Mouse (Mus musculus) kidney, postnatal 0 days (tissue): ENCODE measurements at regions not wholly inside any gene's neighbourhood (a gene's known extent, or its start where the extent isn't known, plus 50 kb on each side); places are given as distances from the start of the nearest gene placed in this dataset.
"Not testable (repeated sequence)": the region's sequence is repeated elsewhere in the genome, so short reads cannot be mapped to it uniquely, and the experiment has no call there.

Experiments used
- ATAC-seq: fragments of 200-750 bp; cut with Nextera tagmentation; replicated peaks from 2 replicates; pipeline ENCODE4 v1.8.0; 2017; ENCODE audit warnings: low read depth, moderate number of reproducible peaks, moderate TSS enrichment, moderate library complexity; ENCODE audit not compliant: low FRiP score
- DNase-seq: peaks from one replicate; pipeline ENCODE4 v3.0.0-alpha.2; 2016; ENCODE audit warnings: low spot score
- H3K27ac ChIP-seq: fragments of 300-500 bp; sonication (generic); 2 replicates; pipeline ENCODE4 v1.5.1; 2014; ENCODE audit warnings: mild to moderate bottlenecking
- H3K27me3 ChIP-seq: fragments of 300-500 bp; sonication (generic); 2 replicates; pipeline ENCODE4 v1.6.1; 2014; ENCODE audit warnings: low read length, mixed read lengths; ENCODE audit not compliant: insufficient read depth
- H3K36me3 ChIP-seq: fragments of 300-500 bp; sonication (generic); 2 replicates; pipeline ENCODE4 v1.6.1; 2014; ENCODE audit warnings: low read length, mixed read lengths; ENCODE audit not compliant: insufficient read depth
- H3K4me1 ChIP-seq: fragments of 300-500 bp; sonication (generic); replicated peaks from 2 replicates; pipeline ENCODE4 v1.6.1; 2014; ENCODE audit warnings: antibody characterized with exemption, low read length, mixed read lengths; ENCODE audit not compliant: insufficient read depth
- H3K4me2 ChIP-seq: fragments of 300-500 bp; sonication (generic); 2 replicates; pipeline ENCODE4 v1.6.1; 2014; ENCODE audit warnings: mild to moderate bottlenecking, low read length, moderate library complexity, mixed read lengths
- H3K4me3 ChIP-seq: fragments of 300-500 bp; sonication (generic); replicated peaks from 2 replicates; pipeline ENCODE4 v1.5.1; 2014; ENCODE audit warnings: low read depth, low read length
- H3K9ac ChIP-seq: fragments of 300-500 bp; sonication (generic); 2 replicates; pipeline ENCODE4 v1.6.1; 2014; ENCODE audit warnings: low read depth, low read length
- H3K9me3 ChIP-seq: fragments of 300-500 bp; sonication (generic); replicated peaks from 2 replicates; pipeline ENCODE4 v1.6.1; 2016; ENCODE audit warnings: low read length, inconsistent platforms, mixed read lengths
- CTCF ChIP-seq: IDR thresholded peaks from 2 replicates; pipeline ENCODE4 v1.5.1; 2016; ENCODE audit warnings: antibody characterized with exemption, low read depth, mild to moderate bottlenecking, moderate library complexity
- WGBS: fragments of 180-500 bp; shearing (Covaris S2); extraction: QIAGEN DNeasy Blood & Tissue Kit; methylation state at CpG from one replicate; pipeline ENCODE4 v1.1.7; 2014; 5-methylcytosine and 5-hydroxymethylcytosine counted together

DNA sequence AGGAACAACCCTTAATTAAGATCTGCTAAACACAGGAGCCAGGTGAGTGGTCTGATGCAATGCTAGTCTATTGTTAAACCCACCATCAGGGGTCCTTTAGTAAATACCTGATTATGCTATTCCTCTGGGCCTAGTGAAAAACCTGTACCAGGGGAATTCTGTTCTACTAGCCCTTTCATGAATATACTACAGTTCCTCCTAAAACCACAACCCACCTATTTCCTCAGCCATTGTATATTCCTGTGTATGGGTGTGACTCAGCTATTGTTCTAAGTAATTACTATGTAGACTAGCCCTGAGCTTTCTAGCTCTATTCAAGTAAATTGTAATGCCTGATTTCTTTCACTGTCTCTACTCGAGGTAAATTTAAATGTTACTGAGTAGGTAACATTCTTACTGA is 57.0 kb upstream of the Egfem1 start:
- not testable (repeated sequence) for H3K27me3 ChIP-seq, H3K9me3 ChIP-seq, H3K36me3 ChIP-seq, H3K4me2 ChIP-seq, H3K9ac ChIP-seq, H3K4me1 ChIP-seq, DNase-seq, H3K4me3 ChIP-seq, H3K27ac ChIP-seq, ATAC-seq
- 71% methylated on average over 1 of the region's 1 CpGs for WGBS

DNA sequence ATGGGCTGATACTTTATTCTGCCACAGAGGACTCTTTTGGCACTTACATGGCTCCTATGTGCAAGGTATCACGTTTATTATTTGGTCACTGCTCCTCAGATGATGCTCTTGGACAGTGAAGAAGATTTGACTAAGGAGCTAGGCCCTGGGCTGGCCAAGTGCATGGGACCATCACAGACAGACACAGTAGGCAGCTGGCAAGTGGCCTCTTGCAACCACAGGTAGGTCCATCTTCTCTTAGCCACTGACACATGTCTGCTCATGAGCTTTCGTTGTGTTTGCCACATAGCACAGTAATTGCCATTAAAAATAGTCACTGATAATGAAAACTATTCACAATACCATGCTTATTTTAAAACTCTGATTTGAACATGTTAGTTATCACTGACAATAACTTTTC is 54.1 kb upstream of the Egfem1 start:
- no peak for TF ChIP-seq CTCF
- DNase-seq (no peak), ATAC-seq (no peak)
- no peaks in the 10 kb centered on the region for H3K9me3 ChIP-seq
- H3K27me3 ChIP-seq = no peaks in the 10 kb centered on the region
- 81% methylated on average over 2 of the region's 2 CpGs for WGBS
- no peaks in the 10 kb centered on the region for H3K36me3 ChIP-seq
- H3K4me1 ChIP-seq = no peaks in the 10 kb centered on the region
- H3K27ac ChIP-seq = no peak overlapping the region
- no peak overlapping the region for H3K9ac ChIP-seq
- H3K4me3 ChIP-seq = no peak overlapping the region
- H3K4me2 ChIP-seq = no peak overlapping the region

DNA sequence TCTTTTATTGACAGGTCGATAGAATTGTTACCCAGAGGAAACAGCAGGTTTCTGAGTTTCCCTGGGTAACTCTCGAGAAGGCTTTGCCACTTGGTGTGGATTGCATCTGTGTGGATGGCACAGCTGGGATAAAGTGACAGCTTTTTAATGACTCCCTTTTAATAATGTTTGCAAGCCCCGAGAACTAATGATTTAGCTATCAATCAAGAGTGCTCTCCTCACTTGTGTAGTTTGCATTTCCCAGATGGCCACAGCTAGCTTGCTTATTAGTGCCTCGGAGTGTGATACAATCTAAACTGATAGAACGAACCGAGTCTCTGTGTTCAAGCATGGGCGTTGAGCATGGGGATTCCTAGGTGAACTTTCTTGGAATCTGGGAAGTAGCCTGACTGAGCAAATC is 51.0 kb upstream of the Egfem1 start:
- no peak overlapping the region for H3K4me2 ChIP-seq
- H3K9me3 ChIP-seq = no peaks in the 10 kb centered on the region
- H3K27ac ChIP-seq = no peak overlapping the region
- H3K27me3 ChIP-seq = no peaks in the 10 kb centered on the region
- no peaks in the 10 kb centered on the region for H3K4me1 ChIP-seq
- no peak overlapping the region for H3K9ac ChIP-seq
- no peak overlapping the region for H3K4me3 ChIP-seq
- 47% methylated on average over 7 of the region's 7 CpGs for WGBS
- DNase-seq = no peak
- no peaks in the 10 kb centered on the region for H3K36me3 ChIP-seq
- no peak for TF ChIP-seq CTCF
- no peak for ATAC-seq

DNA sequence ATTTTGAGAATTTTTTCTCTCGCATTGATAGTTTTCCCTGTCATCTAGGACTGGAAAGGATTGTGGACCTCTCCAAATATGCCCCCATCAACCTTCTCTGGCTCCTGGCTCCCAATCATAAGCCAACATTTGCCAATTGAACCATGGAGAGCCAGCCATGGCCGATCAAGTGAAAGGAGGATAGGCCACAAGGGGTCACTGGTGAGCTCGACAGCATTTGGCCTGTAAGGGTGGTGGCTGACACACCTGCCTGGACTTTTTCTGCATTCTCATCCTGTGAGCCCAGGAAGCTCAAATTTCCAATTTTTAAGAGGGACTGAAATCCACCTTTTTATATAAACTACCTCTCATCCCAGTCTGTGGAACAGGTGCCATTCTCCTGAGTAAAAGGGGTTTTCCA is 50.0 kb upstream of the Egfem1 start:
- TF ChIP-seq CTCF = peak; percentile 61
- ATAC-seq (0 out of 2 replicates have a peak, but pooled peaks have one; percentile 25), DNase-seq (peak; percentile 11)
- Histone ChIP-seq H3K4me3 (no peak overlapping the region), H3K9ac (no peak overlapping the region), H3K27ac (no peak overlapping the region), H3K36me3 (no peaks in the 10 kb centered on the region), H3K27me3 (no peaks in the 10 kb centered on the region), H3K4me2 (no peak overlapping the region), H3K9me3 (no peaks in the 10 kb centered on the region), H3K4me1 (no peaks in the 10 kb centered on the region)
- 41% methylated on average over 3 of the region's 3 CpGs for WGBS
